Mouse (Mus musculus) embryo, embryonic 10.5 days (tissue): ENCODE data around the gene Rnf43.
A peak's percentile ranks its signal among the peaks of the same experiment; 100 is the strongest.

Source experiments
- DNase-seq: peaks from one replicate; pipeline ENCODE4 v3.0.0-alpha.2; 2015; ENCODE audit warnings: low spot score

Rnf43 gene

DNA sequence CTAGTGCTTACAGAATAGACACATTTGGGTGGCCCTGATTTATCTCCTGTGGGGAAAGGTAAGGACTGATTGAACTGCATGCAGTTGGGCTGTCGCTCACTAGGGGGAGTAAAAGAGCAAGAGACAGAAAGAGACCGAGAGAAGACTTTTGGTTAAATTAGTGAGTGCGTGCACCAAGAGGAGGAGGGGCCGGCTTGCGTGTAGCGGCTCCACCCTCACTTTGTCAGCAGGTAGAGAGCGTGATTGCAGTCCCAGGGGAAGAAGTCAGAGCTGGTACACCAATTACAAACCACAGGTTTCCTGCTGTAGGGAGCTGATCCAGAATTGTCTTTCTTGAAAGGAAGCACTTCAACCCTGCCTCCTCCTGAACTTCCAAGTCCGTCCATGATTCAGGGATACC lies at the start of gene Rnf43:
Gene Rnf43, plus strand, starts transcription at position 316 of the 400 bp plus-strand sequence.
- peak; percentile 94 for DNase-seq

DNA sequence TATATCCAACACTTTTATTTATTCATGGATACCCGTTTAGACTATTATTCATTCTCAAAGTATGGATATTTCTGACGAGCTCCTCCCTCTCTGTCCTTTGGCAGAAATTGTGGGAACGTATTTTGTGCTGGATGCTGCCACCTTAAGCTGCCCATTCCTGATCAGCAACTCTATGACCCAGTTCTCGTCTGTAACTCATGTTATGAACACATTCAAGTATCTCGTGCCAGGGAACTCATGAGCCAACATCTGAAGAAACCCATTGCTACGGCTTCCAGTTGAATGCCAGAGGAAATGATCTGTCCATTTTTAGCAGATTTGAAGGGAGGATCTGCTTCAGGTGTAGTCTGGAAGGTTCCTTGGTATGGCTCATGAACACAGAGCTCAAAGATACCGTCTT lies 48.5 kb upstream of the Rnf43 start:
- DNase-seq, result no peak

DNA sequence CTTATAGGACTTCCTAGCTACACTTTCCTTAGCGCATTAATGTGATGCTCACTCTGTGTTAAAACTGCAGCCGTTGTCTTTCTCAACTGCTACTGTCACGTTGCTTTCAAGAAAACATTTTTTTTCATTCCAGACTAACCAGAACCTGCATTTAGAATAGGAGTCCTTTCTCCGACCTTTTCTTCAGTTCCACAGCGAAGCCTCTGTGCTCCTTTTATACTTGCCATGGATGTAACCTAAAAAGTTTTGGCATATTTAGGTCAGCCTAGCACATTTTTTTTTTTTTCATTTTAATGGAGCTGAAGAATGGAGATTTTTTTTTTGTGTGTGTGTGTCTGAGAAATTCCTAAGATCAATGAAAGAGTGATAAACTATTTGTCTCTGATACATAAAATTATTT lies 47.0 kb upstream of the Rnf43 start:
- no peak for DNase-seq

DNA sequence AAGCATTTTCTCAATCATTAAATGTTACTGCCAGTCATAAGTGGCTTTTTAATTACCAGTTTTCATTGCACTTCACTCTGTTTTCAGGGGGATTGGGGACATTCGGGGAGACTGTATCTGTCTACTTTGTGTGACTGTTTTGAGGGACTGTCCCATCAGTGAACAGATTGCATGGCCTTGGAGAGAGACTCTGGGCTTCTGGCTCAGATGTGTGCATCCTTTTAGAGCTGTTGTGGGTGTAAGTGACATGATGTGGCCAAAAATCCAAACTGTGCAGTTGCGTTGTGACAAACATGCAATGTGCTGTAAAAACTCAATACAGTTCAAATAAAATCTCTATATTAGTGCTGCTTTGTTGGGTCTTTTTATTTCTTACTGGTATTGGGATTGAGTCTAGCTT lies 46.6 kb upstream of the Rnf43 start:
- no peak for DNase-seq

DNA sequence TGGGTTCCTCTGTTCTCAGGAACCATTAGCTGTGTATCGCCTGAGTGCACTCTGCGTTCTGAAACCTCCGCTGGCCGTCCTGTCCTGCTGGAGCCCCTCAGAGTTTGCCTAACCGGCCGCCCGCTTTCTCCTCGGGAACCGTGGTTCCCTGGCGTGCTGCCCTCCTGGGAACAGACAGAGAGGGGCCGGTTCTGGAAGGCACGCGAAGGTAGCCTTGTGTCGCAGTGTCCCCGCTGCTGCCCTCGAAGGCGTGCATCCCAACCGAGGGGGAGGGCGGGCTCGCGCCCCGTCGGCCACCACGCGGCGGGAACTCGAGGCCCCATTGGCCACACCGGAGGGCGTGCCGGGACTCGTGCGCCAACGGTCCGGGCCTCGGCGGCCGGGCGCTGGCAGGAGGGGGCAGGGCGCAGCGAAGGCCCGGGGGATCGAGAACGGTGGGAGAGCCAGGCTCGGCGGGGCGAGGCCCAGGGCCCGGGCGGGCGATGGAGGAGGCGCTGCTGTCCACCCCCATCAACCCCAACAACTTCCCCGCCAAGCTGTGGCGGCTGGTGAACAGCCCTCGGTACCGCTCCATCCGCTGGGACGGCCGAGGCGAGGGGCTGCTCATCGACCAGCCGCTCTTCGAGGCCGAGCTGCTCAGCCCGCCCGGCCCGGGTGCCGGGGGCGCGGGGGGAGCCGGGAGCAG lies 45.6 kb upstream of the Rnf43 start, which contains the start of gene Hsf5:
Gene Hsf5, plus strand, starts transcription at position 375 of the 685 bp plus-strand sequence.
- no peak for DNase-seq

DNA sequence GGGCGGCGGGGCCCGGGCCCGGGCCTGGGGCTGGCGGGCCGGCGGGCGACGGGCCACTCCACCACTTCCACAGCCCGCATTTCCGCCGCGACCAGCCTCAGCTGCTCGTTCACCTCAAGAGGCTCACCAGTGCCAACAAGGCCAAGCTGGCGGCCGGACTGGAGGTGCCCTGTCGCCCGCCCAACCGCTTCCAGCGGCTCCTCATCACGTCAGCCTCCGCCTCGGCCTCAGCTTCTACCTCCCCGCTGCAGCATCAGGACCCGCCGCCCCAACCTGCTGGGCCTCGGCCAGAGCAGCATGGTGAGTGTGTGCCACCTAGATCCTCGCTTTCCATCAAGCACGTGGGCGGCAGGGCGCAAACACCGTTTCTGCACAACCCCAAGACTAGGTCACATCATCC lies 44.9 kb upstream of the Rnf43 start:
- no peak for DNase-seq

DNA sequence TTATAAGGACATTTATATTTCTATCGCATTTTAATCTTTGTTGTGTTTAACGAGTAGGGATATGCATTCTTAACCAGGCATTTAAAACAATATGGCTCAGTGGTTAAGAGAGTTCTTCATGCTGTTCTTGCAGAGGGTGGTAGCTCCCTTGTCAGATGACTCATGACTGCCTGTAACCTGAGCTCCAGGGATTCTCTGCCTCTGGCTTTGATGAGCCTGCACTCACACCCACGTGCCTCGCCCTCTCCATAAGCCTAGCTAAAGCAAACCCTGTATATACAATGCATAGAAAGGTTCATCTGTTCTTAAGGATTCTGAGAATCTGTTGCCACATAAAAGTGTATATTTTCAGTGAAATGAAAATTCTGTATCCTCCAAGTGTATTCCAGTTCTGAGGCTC lies 39.4 kb upstream of the Rnf43 start:
- DNase-seq, result no peak

DNA sequence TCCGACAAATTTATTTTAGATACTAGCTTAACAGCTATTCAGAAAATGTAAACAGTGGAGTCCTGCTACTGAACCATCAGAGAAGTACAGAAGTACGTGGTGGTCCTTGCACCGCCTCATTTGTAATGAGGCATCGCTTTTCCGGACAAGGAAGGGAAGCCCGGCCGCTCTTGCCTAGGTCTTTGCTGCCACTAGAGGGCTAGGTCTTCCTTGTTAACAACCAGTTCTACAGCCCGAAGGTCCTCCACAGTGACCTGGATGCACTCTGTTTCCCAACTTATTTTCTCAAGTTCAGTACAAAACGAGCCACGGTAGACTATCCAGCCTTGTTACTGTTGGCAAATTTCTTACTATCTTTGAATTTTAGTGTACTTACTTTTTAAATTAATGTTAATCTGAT lies 32.7 kb upstream of the Rnf43 start:
- peak; percentile 78 for DNase-seq

DNA sequence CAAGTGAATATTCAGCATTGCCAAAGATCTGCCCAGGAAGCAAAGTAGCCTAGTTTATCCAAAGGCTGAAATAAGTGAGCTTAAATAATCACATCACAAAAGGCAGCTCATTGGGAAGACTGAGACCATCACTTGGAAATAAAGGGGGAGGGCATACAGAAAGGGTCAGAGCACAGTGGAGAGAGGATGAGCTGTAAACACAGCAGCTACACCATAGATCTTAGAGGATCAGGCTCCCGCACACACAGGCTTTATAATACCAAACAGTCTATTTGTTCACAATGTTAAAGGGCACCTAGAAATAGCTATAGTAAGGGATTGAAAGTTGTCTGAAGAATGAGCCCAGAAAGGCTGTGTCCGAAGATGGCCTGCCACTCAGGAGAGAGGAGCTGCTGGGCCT lies 23.7 kb upstream of the Rnf43 start:
- DNase-seq, result peak; percentile 29

DNA sequence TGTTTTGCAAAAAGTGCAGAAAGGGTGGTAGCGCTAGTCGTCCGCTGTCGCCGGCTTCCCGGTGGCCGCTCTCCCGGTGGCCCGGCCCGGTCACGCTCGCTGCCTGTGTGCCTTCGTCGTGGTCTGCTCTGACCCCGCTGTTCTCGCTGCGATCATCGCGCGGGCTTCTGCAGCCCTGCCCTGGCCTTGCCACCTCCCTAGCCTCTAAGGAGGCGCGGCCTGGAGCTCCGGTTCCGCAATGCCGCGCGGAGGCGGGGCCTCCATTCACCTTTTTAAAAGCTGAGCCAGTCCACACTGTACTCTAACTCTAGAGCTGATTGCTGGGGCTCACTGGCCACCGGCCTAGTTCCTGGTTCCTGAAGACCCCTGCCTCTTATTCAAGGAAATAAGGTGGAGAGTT lies 23.3 kb upstream of the Rnf43 start:
- DNase-seq, result peak; percentile 82

DNA sequence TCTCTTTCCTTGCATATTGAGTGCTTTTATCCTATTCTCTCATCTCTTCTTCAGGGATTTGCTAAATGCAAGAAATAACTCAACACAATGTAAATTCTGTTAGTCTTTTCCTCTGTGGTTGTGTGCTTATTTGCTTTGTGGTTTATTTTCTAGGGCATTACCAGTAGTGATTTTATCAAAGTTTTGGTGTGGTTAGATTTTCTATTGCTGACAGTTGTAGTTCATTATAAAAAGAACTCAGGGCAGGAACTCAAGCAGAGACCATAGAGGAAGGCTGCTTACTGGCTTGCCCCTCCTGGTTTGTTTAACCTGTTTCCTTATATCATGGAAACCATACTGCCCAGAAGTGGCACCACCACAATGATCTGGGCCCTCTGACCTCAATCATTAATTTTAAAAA lies 19.7 kb upstream of the Rnf43 start:
- no peak for DNase-seq

DNA sequence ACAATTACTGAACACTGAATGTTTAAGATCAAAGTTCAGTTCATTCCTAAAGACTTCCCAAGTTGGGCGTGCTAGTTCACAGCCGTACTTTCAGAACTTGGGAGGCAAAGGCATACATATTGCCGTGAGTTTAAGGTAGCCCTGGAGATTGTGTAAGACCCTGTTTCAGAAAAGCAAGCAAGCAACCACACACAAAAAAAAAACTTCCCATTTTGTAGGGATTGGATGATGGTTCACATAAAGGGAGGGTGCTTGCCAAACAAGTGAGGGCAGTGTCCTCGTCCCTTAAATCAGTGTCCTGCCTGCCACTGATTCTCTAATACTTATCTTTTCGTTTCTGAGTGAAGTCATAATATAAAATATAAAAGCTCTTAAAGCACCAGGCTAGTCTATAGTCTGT lies 7.8 kb upstream of the Rnf43 start:
- no peak for DNase-seq

DNA sequence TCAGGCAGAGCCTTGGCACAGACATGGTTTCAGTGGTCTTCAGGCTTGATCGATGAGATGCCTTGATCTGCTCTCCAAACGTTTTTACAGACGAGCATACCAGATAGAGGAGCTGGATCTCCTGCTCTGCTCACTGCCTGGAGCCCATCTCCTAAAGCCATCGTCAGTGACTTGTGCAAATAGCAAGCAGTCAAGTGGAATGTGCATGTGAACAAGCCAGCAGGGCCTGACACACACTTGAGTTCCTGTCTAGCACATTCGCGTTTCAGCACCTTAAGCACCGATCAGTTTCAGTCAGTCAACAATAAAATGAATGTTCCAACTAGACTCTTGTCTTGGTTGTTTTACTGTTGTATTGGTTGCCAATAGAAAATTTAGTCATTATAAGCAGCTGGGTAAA lies 3.3 kb upstream of the Rnf43 start:
- no peak for DNase-seq

DNA sequence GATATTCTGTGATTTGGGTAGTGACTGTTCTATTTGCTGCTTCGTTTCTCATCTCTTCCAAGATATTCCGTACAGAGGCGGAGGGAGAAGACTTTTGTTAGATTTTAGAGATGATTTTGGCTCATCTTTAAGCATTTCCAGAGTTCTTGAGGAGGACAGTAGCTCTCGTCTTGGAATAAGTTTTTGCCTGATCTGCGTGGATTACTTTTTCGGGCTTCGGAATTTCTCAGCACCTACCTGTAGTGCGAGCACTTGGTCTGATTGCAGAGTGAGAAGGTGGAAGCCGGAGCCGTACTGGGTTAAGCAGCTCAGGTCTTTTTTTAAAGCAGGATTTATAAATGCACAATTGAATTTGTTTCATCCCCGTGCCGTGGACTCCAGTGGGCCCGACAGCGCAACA lies 300 bp downstream of the Rnf43 start:
- no peak for DNase-seq

DNA sequence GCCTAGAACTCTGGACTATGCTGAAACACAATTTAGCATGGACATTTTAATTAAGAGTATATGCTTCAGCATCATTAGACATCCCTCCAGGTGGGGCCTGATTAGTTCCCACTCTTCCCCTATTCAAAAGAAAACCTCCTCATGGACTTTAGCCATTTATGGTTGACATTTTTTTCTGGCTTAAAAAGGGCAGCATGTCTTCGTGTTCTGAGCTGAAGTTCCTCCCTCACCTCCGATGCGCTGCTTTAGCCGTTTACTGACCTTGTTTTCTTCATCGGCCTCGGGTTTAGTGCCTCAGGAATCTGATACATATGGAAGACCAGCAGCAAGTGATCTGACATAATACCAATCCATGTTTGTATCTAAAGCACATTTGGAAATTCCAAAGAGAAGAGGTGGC lies 1.4 kb downstream of the Rnf43 start:
- no peak for DNase-seq

DNA sequence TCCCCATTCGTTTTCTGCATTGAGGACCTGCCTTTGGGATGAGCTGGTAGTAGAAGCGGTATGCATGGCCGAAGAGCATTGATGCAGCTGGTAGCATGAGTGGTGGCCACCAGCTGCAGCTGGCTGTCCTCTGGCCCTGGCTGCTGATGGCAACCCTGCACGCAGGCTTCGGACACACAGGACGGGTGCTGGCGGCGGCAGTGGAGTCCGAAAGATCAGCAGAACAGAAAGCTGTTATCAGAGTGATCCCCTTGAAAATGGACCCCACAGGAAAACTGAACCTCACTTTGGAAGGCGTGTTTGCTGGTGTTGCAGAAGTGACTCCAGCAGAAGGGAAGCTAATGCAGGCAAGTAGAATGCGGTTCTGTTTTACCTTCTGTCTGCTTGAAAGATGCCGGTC lies 2.0 kb downstream of the Rnf43 start:
- DNase-seq, result no peak

DNA sequence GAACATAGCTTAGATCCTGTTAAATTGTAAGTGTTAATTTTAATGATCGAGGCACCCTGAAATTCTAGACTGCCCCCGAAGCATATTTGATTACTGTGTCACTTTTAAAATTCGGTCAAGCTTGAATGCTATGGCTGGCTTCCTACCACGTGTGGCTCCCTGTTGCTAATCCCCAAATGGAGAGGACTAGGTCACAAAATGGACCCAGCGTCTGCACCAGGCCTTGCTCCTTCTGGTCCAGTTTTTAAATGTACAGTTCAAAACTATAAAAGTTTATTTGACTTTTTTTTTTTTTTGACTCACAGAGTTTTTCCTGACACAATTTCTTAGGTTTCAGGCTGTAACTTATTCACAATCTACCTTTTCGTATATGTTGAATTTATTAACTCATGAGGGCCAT lies 2.7 kb downstream of the Rnf43 start:
- DNase-seq, result no peak

DNA sequence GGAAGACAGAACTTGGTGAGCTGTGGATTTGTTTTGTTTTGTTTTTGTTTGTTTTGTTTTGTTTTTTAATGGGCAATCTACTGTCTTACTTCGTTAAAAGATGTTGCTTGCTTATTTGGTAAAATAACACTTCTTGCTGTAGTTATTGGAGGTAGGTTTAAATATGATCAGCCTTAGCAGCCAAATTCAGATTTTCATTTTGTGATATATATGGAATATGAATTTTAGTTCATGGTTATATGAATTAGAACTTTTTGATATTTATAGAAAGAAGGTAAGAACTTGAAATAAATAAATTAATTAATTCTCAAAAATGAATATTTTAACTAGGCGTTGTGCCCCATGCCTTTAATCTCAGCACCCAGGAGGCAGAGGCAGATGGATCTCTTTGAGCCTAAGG lies 3.1 kb downstream of the Rnf43 start:
- no peak for DNase-seq

DNA sequence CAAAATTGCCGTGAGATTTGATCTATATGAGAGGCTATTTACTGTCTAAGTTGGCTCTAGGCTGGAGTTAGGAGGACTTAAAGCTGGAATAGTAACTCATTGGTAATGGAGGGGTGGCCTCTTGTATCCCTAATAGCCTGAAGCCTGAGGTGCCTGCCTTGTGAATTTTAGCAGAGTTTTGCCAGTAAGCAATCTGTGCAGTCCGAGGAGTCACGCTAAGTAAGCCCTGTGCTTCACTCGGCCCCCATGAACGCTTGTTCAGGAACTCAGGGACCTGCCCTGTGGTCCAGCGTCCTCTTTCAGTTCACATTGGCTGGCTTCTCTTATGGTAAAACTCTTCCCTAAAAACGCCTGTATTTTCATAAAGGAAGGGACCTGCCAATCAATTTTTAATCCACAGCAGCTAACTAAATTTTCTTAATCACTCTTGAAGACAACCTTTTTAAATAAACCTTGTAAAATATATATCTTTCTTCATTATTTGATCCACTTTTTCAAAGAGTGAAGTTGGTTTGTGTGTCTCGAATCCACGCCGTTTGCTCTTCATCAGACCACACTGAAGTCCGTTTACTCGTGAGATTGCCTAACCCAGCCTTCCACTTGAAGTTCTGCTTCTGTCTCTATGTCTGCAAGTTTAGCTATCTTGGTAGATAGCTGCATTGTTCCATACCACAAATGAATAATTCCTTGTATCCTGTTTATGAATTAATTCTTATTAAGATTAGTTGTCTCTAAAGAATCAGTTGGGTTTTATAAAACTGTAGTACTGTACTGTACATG lies 3.9 kb downstream of the Rnf43 start:
- DNase-seq, result no peak

DNA sequence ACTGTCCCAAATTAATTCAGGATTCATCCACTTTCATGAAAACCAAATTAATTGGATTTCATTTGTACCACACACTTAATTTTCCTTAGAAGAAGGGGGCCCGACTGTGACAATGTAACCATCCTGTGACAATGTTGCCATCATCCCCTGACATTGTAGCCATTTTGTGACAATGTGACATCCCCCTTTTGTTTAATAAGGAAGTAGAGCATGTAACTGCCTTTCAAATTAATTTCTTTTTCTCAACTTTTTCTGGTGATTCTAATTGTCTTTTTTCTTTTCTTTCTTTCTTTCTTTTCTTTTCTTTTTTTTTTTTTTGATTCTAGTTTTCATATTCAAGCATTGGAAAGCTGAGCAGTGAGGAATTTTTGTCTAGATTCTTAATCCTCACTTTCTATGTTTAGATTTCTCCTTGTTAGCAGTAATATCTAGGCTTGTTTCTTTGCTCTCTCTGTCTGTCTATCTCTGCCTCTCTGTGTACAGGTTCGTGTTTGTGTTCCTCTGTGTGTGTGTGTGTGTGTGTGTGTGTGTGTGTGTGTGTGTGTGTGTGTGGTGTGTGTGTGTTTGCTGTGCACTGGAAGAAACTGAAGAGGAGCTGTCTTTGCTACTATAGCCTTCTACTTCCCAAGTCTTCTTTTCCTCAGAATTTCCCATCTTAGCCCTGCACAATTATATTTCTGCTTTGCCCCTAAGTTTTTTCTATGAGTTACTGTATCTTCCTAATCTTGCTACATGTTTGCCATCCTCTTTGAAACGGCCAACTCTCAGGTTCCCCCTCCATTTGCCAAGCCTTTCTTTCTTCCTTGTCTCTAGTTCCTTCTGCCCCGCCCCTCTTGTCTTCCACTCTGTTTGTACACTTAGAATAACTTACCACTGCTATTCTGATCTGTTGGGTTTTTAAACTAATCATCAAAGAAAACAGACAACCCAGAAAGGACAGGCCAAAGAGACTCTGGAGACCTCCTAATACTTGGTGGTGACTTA lies 4.9 kb downstream of the Rnf43 start:
- DNase-seq, result no peak

DNA sequence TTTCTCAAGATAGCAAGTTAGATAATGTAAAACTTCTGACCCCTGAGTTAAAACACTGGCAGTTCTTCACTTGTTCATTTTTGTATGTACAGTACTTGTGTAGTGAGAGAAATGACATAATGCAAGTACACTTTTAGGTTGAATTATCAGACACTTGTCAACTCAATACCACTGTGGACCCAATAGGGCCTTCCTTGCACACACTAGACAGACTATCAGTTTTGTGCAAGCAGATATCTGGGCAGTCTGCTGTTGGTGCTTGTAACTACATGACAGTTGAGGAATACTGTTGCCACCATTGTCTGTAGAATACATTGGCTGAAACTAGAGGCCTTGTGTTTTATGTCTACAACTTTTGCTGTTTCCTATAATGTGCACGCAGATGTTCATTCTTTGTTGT lies 10.8 kb downstream of the Rnf43 start:
- no peak for DNase-seq

DNA sequence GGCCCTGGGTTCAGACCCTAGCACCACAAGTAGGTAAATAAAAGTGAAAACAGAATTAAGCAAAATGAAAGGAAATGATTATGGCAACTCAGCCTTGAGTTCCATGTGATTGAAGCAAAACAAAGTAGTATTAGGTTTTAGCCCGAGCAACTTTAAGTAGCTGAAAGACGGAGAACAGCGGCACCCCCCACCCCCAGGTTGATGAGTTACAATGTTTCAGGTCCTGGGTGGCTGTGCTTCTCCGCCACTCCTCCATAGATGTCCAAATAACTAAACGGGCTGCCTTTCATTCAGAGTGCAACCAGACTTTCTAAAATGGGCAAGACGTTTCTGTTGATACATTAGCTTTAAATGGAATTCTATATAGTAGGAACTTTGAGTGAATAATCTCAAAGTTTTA lies 13.1 kb downstream of the Rnf43 start:
- DNase-seq, result no peak

DNA sequence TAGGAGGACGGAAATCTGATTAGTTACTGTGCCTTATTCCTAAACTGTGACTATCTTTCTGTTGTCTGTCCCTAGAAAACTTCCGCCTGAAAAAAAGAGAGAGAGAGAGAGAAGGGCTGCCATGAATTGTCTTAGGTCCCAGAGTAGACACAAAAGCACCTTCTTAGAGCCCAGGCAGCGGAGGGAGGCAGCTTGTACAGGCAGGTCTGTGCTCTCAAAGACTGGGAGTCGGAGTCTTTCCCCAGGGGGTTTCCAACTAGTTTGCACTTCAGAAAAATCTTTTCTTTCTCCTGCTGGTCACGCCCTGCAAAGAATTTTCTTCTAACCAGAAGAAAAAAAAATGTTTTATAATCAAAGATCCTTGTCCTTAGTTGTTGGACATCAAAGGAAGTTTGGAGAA lies 15.2 kb downstream of the Rnf43 start:
- DNase-seq, result no peak
